Mouse (Mus musculus) MEL (cell line): ENCODE data around the gene Lca5.

Source experiments
- CTCF ChIP-seq, 3 experiments: IDR thresholded peaks in 2 of 3; conservative IDR thresholded peaks in 1 of 3; 2 replicates each; pipeline ENCODE4 v1.5.1; 2011 to 2012; ENCODE audit warnings: low read length in 3 of 3, low read depth in 2 of 3, mild to moderate bottlenecking in 2 of 3, improper control_type of control experiment in 1 of 3, inconsistent platforms in 1 of 3, mixed read lengths in 1 of 3, moderate library complexity in 1 of 3; ENCODE audit not compliant: control insufficient read depth in 1 of 3, insufficient read depth in 1 of 3, poor library complexity in 1 of 3, severe bottlenecking in 1 of 3
- EP300 ChIP-seq, 2 experiments: IDR thresholded peaks; 2 replicates each; pipeline ENCODE4 v1.6.1; 2011; ENCODE audit warnings: improper control_type of control experiment in 2 of 2, low read length in 2 of 2, low read depth in 1 of 2, mild to moderate bottlenecking in 1 of 2
- MYC ChIP-seq: IDR thresholded peaks from 2 replicates; pipeline ENCODE4 v1.6.1; 2011; ENCODE audit warnings: low read depth, mild to moderate bottlenecking, low read length, improper control_type of control experiment, moderate library complexity
- ZKSCAN1 ChIP-seq: IDR thresholded peaks from 2 replicates; pipeline ENCODE4 v1.6.1; 2012; ENCODE audit warnings: low read depth, mild to moderate bottlenecking, inconsistent platforms, low read length, improper control_type of control experiment, moderate library complexity

GRCm38 (mm10) chr9:83375522-83376176, 65.3 kb downstream of the Lca5 start:
- no peak for TF ChIP-seq CTCF (IDR thresholded peaks at IDR 0.05 in 2 of 3, conservative IDR thresholded peaks at IDR 0.05 in 1 of 3; ENCODE audit: control insufficient read depth in 1 of 3, insufficient read depth in 1 of 3, low read depth in 2 of 3, low read length in 3 of 3, poor library complexity in 1 of 3, severe bottlenecking in 1 of 3)
- no peak for TF ChIP-seq EP300 (IDR thresholded peaks at IDR 0.05; ENCODE audit: low read depth in 1 of 2, low read length in 2 of 2)
- no peak for TF ChIP-seq ZKSCAN1
- no peak for TF ChIP-seq MYC
